Mouse (Mus musculus) cerebellum, adult 2 months (tissue): ENCODE data around the gene Tbx1.

Experiments
- CTCF ChIP-seq: fragments of 200-500 bp; IDR thresholded peaks from 2 replicates; pipeline ENCODE4 v1.5.1; 2011; ENCODE audit warnings: low read depth, mild to moderate bottlenecking, control low read depth, low read length, moderate library complexity, borderline replicate concordance; ENCODE audit not compliant: insufficient read depth
- POLR2A ChIP-seq: fragments of 200-500 bp; IDR thresholded peaks from 2 replicates; pipeline ENCODE4 v1.6.1; 2011; ENCODE audit warnings: low read length, control low read depth, borderline replicate concordance; ENCODE audit not compliant: insufficient read depth

GRCm38 (mm10) chr16:18620601-18621361 lies 30.3 kb upstream of the Tbx1 start:
- no peak for TF ChIP-seq CTCF
- TF ChIP-seq POLR2A, result 0 out of 2 replicates have a peak, but pooled peaks have one; percentile 7
